Mouse (Mus musculus) spleen, adult 18-20 months (tissue): ENCODE measurements at regions not wholly inside any gene's neighbourhood (a gene's known extent, or its start where the extent isn't known, plus 50 kb on each side); places are given as distances from the start of the nearest gene placed in this dataset.

Source experiments
- DNase-seq, 2 experiments: peaks; one replicate each; pipeline ENCODE4 v3.0.0; 2022; ENCODE audit warnings: mixed read lengths in 2 of 2

DNA sequence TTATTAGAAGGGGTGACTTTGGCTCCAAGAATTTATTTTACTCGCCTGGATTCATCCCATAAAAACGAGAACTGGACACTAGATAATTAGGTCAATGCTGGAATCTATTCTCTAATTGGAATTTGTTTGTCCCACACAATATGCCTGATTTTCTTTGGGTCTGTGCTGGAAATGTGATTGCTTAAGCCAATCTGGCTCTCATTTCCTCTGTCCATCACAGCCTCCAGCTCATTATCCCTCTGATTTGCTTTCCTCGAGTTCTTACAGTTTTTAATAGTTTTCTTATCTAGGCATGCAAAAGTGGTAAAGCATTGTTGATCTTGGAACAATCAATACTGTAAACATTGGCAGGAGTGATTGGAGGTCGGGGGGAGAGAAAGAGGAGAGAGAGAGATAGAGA lies 453.9 kb upstream of the Slc30a5 start:
- DNase-seq, result no peak

DNA sequence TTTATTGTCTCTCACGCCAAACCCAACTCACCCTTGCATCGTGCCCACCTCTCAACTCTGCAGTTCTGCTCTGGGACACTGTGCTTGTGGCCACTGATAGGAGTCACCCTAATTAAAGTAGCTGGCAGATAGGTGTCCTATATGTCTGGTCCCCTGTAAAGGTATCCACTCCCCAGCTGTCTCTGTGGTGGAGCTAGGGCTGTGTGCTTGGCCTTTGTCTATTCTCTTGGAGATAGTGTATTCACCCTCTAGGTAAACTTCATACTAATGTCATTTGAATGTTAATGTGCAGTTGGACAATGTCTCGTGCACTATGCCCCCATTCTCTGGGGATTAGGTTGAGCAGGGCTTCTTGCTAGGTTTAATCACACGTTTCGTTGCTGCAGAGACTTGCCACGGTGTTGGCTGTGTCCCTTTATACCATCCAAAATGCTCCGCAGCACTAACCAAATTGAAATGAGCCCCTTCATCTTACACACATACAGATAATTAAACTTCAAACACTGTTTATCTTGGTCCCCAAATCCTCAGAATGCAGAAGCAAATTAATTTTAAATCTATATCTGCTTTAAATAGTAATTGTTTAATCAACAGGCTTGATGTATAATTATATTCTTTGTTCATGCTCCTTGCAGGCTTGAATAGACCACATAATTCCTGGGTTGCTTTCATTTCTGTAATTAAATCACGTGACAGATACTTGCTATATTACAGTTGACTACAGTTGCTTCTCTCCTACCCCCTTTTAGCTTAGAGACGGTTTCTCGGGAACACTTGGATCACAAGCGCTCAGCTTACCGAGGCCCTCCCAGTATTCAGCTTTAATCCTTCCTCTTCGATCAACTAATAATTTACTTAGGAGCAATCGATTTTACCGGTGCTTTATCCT lies 453.0 kb upstream of the Slc30a5 start:
- DNase-seq, result no peak

DNA sequence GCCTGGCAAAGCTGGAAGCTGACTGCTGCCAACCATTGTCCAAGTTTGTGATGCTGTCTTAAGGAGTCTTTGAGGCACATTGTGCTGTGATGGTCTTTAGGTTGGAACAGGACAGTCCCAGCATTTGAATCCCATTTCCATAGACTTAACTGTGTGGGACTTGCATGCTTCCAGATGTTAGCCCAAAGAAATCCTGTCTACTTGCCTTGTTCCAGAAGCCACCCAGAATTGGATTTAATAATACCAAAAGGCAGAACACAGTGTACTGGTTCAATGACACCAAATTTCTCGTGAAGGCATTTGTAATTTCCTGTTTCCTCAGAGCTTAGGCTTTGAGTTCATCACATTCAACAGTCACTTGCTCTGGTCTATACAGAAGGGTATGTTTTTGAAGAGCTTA lies 444.9 kb upstream of the Slc30a5 start:
- DNase-seq, result no peak

DNA sequence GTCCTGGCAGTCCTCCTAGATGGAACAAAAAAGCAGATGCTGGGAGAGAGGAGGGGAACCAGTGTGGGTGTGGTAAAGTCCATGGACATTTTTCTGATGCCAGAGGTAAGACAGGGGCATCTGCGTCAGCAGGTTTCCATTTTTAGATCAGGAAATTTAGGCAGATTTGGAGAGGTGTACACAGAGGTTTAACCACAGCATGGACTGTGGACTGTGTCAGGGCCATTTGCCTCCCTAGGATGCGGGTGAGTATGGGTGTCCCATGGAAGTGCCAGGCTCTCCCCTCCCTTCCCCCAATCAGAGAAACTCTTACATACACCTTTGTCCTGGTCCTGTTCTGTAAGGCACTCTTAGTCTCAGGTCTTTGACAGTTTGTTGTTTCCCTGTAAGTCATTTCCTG lies 443.5 kb upstream of the Slc30a5 start:
- no peak for DNase-seq

DNA sequence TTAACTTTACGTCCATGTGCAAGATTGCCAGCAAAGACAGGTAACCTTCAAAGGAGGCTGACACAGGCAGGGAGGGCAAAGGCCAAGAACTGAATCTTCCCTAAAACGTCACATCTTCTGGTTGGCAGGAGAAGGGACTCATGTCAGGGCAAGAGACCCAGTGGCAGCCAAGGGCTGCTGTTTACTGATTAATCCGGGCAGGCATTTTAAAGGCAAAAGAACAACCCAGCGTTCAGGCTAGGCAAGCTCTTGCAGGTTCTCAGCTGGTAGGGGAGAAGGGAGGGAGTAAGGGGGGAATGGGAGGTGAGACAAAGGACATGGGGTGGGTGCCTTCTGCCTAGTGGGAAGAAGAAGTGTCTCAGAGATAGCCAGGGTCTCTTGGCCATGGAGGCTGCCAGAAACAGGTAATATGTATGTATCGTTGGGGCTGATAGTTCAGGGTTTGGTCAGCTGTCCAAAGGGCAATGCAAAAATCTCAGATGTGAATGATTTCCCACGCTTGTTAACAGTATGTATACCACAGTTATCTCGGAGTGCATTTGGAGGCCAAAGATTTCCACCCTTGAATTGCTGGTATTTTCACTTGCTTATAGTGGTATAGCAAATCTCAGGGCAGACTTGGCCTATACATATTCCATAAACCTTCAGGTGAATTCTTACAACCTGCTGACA lies 441.4 kb upstream of the Slc30a5 start:
- DNase-seq, result no peak

DNA sequence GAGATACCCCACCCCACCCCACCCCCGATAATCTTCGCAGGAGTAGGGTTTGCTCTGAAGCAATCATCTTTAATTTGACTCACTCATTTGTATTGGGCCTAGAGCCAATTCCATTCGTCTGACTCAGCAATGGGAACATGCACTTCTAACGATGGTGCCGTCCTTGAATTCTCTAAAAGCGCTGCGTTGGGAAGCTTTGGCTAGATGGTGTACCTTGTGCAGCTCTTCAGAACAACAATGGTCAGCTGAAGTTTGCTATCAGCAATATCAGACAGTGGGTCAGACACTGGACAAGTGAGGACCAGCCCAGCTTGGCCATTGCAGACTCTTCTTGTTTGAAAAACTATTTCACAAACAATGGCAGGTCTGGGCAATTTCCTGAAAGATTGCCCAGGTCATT lies 440.1 kb upstream of the Slc30a5 start:
- DNase-seq, result no peak

DNA sequence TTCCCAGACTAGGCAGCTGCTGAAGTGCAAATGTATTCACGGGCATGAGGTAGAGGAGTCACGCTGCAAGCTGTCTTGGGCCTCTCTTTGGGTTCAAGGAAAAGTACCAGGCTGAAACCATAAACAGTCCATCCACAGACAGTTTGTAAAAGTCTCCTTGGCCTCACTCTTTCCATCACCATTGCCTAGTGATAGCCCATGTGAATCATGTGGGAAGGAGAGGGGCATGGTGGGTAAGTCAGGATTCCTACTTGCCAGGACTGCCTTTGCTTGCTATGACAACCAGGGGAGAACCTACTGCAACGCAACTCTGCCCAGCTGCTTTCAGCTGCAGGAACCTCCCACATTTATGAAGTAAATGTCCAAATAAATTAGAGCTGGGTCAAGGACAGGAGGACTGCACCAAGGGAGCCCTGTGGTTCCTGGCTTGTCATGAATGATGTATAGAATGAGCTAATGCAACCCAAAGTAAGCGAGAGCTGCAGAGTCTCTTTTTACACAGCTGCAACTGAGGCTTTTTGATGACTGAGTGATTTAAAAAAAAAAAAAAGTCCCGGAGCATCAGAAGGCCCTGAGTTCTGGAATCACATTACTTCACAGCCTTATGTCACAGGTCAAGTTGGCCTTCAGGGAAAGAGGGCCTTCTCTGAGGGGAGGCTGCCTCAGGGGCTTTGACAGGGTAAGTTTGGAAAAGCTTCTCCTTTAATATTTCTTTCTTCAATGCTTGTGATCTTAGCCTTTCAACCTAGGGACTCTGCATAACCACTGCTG lies 420.7 kb upstream of the Slc30a5 start:
- DNase-seq, result no peak

DNA sequence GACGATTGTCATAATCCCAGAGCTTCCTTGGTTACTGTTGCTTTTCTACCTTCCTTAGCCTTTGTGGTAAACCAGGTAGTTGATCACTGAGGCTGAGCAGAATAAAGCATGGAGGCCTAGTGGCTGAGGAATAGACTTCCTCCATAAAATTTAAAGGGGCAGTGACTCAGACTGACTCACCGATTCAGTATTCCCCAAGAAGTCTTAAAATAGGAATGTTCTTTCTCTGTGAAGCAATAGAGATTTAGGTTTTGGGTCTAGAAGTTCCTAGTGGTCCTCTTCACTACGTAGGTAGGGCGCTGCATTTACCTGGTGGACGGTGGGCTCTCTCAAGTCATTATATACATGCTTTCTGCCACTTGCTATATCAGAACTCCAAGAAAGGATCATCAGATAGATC lies 416.1 kb upstream of the Slc30a5 start:
- DNase-seq, result no peak

DNA sequence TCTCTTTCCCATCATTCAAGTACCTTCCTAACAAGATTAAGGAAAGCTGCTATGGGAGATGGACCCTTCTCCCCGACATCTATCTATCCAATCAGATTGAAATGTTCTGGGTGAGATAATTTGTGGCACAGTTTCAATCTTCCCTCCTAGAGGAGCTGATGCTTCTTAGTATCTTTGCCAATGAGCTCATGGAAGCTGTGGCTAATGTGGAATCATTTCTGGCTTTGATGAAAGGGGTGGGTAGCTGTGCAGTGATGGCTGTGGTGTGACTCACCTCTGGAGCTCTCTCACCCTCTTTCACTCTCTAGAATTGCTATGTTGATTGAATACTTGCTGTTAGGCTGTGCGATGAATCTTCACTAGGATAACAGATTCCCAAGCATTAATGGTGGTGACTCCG lies 411.1 kb upstream of the Slc30a5 start:
- DNase-seq, result no peak

DNA sequence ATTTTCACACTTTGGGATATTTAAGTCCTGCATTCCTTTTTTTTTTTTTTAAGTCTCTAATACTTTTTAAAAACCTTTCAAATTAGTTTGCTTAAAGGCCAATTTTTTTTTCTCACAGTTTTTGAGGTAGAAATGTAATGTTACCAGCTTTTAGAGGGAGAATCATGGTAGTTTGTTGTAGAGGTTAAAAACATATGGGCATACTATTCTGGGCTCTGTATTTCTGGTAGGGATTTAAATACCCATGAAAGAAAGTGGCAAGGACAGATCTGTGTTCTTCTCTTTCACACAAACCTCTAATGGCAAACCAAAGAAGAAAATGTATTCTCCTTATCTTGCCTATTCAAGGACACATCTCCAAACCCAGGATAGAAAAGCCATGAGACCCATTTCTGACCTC lies 405.6 kb upstream of the Slc30a5 start:
- no peak for DNase-seq

DNA sequence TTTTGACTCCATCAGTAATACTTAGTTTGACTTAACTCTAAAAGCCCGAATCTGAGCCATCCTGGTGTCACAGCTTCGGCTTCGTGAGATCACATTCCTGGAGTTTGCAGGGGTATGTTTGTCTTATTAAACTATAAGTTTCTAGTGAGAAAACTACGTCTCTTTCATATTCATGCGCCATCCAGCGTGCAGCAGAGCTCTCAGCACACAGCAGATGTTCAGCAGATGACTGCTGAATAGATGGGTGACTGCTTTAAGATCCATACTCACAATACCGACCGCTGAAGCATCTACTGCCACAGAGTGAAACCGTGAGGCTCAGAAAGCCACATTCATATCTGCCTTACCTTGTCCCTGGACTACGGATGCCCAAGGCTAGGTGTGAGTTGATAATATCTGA lies 403.8 kb upstream of the Slc30a5 start:
- no peak for DNase-seq

DNA sequence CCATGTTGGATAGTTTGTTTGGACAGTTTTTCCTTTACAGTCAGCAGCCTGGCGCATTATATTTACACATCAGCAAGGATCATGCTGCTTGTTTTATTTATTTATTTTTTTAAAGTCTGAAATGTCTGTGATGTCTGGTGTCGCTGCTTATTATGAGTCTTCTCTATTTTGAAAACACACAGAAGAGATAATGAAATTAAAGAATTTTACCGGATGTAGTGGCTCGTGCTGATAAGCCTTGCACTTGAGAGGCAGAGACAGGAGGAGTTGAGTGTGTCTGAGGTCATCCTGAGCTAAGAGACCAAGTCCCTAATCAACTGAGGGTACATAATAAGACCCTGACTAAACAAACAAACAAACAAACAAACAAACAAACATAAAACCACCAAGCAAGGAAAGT lies 402.6 kb upstream of the Slc30a5 start:
- no peak for DNase-seq

DNA sequence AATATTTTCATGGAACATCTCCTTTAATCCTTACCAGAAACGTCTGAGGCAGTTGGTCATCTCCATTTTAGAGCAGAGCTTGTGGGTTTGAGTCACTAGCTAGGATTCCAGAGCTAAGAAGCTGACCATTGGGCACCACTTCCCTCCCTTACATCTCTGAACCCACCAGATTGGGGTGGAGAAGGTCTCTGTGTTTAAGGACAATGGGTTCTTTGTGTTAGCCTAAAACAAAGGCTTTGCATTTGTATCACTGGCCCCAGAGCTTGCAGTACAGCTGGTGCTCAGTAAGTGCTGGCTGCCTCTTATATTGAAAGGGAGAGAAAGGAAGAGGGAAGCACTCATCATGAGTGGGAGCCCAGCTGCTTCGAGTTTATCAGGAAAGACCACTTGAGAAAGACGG lies 401.9 kb upstream of the Slc30a5 start:
- DNase-seq, result no peak

DNA sequence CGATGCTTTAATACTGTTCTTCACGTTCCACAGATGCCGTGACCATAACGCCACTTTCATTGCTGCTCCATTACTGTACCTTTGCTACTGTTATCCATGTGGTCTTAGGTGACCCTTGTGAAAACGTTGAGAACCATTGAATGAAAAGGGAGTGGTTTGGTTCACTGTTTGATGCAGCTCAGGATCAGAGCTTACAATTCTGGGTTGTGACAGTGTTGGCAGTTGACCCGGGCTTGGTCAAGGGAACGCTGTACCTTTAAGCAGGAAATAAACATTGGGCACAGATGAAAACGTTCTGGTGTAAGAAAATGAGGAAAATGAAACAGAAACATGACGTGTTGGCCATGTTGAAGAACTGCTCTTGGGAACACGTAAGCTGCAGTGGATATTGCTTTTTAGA lies 401.3 kb upstream of the Slc30a5 start:
- DNase-seq, result no peak

DNA sequence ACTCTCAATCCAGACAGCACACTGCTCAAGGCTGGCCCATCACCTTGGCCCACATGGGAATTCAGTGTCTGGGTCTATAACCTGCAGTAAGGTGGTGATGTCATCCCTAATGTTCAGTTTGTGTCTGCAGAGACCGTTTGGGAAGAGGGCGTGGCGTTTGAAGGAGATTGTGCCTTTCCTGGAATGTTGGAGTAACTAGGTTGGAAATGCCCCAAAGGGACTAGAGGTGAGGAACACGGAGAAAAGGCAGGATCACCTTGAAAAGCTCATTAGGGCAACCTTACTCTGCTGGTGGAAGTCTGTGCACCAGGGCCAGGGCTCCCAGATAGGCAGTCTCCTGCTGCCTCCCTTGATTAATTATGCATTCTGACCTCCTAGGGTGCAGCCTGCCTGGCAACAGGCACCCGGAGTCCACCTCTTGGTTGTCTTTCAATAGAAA lies 400.6 kb upstream of the Slc30a5 start:
- DNase-seq, result no peak

DNA sequence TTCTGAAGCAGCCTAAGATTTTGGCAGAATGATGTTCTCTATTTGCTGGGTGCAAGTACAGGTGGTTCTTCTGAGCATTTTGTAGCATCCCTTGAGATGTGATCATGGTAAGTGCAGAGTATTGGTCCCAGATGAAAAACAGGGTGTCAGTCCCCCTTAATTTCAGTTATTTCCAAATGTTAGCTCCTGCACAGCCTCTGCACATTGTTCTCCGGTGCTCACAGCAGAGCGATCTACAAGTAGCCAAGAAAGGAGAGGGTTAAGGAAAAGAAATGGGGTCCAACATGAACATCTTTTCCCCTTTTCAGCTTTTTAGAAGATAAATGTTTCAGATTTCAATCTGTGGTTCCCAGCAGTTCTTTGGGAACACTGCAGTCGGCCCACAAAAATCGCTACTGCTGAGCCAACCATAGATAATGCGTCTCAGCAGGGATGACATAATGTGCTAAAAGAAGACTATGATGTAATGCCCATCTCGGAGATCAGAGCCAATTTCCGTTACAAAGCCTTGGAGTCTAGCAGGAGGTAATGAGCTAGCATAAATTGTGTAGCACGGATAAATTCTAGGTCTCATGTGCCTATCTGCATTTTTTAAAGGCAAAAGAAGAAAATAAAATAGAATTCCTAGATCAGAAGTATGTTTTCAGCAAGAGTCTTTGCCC lies 400.1 kb upstream of the Slc30a5 start:
- DNase-seq, result no peak

DNA sequence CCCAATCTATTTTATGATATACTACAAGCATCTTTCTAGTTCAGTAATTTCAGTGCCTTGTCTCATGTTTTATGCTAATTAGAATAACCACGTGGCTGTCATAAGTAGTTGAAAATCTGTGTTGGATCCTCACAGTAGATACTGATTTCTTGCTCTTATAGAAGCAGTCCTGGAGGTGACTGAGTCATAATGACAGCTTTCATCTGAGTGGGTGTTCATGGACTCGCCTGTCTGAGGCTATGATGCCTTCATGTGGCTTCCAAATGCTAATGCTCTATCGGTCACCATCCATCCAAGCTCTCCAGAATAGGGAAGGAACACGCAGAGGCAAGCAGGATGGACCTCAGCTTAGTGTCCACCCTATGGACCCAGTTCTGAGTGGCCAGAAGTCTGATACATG lies 396.6 kb upstream of the Slc30a5 start:
- DNase-seq, result no peak

DNA sequence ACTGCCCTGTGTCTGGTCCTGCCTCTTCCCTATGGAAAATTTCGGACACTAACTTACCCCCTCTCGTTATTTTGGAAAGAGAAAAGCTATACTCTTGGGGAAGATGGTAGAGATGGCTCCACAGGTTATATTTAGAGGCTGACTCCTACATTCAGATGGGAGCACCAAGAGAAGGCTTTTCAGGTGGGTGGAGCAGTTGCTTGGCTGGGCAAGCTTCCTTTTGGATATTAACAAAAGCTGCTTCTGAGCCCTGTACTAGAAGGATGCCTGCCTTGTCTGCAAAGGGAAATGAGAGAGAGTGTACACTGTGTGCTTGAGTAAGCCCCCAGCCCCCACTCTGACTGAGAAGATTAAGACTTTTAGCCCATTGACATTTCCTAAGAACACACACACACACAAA lies 392.1 kb upstream of the Slc30a5 start:
- DNase-seq, result no peak

DNA sequence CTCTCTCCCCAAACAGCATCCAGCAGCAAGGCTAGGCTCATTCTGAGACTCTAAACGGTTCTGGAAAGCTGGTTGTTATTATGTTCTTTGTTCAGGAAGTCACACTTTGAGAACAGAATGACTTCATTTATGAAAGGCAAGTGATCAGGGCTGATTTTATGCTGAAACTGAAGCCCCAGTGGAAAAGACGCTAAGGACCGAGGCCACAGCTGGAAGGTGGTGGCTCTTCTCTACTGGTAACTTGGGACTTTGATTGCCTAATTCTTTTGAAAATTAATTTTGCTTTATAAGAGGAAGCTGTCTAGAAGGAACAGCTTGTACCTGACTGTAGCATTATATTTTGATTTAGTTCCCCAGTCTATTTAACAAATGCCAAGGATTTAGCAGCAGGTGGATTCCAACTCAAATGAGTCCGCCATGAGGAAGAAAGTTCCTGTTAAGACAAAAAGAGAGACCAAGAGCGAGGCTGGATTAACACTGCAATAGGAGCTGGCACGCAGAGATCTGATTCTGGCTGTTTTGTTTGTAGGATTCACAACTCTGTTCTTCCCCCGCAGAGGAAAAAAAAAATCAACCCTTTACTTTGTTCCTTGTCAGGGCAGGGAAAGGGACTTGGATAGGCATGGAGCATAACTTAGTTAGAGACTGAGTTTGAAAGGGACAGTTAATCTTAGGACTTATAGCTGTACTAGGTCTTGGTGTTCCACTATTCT lies 388.3 kb upstream of the Slc30a5 start:
- DNase-seq, result no peak

DNA sequence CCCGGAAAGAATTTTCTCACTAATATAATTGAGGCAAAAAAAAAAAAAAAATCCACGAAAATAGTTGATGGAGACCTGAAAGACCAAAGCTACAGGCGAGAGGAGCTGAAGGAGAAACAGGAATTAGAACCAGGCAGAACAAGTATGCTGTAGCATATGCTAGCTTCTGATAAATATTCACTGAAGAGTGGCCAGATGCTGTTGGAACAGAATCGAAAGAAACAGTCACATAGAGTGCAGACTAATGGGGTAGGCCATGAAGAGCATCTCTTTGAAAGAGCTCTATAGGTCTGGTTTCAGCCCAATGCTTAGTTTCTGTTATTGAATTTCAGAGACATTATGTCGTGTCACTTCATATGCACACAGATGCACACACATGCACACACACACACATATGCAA lies 386.3 kb upstream of the Slc30a5 start:
- no peak for DNase-seq

DNA sequence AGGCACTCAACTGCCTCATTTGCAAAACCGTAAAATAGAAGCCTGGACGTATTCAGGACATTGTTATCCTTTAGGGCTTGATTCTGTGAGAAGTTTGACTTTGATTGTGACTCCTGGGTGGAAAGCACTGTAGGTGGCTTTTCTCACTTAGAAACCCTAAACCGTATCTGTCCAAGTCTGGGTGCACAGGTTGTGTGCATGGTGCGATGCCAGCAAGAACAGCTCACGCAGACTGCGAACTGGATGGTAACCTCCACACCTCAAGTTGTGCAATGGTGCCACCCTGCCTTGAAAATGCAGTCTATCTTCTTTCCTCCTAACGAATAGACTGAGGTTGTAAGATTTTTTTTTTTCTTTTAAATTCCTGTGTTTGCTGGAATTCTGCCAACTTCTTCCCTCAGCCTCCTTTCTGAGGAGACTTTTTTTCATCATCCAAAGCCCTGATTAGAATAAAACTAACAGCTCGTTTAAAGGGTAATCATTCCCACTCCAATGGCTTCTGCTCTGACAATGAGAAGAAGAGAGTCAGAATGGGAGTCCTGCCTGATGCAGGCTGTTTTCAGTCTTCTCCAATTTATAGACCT lies 383.8 kb upstream of the Slc30a5 start:
- no peak for DNase-seq

DNA sequence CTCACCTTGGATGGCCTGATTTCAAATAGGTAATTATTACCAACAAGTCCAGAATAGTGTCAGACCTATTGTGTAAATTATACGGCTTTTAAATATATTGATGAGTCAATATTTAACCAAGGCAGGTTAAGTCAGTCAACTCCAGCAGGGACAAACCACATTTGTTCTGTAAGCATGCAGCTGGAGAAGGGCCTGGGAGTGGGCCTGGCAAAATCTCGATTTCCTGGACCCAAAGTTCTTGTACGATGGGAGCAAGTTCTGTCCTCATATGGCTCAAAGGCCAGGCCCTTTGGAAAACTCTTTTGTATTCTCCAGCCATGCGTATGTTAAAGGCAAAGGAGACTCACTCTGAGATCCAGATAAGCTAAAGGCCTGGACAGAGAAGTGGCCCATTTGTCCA lies 383.2 kb upstream of the Slc30a5 start:
- no peak for DNase-seq
